Mouse (Mus musculus) cortical plate, adult 2 months (tissue): ENCODE measurements around the gene Hist1h2ad. TPM values are rescaled to one million over a fixed set of nuclear protein-coding genes. Genes with fewer than 3 reads are reported as not detected.
"Not testable (repeated sequence)": the region's sequence is repeated elsewhere in the genome, so short reads cannot be mapped to it uniquely, and the experiment has no call there.

Experiments used
- H3K27ac ChIP-seq: fragments of 200-500 bp; 2 replicates; pipeline ENCODE4 v1.5.1; 2012; ENCODE audit warnings: low read length, control low read depth, inconsistent platforms; ENCODE audit not compliant: insufficient read depth
- H3K4me1 ChIP-seq: fragments of 200-500 bp; 2 replicates; pipeline ENCODE4 v1.6.1; 2011; ENCODE audit warnings: low read length; ENCODE audit not compliant: control insufficient read depth, insufficient read depth
- H3K4me3 ChIP-seq: fragments of 200-500 bp; 2 replicates; pipeline ENCODE4 v1.5.1; 2011; ENCODE audit warnings: mild to moderate bottlenecking, low read length, control low read depth; ENCODE audit not compliant: insufficient read depth
- CTCF ChIP-seq: fragments of 200-500 bp; IDR thresholded peaks from 2 replicates; pipeline ENCODE4 v1.5.1; 2011; ENCODE audit warnings: mild to moderate bottlenecking, control low read depth, low read length; ENCODE audit not compliant: insufficient read depth; ENCODE audit errors: extremely low read depth
- POLR2A ChIP-seq: fragments of 200-500 bp; IDR thresholded peaks from 2 replicates; pipeline ENCODE4 v1.6.1; 2011; ENCODE audit warnings: mild to moderate bottlenecking, low read length, control low read depth; ENCODE audit not compliant: insufficient read depth; ENCODE audit errors: extremely low read depth
- polyA plus RNA-seq: library from polyadenylated mRNA; depleted of rRNA; stranded (reverse); fragments of >200 nt; gene quantifications from 2 replicates; pipeline ENCODE4 v1.2.3, GENCODE M21; 2012; rRNA removed

Gene Hist1h2ad
- polyA plus RNA-seq, 1 experiment, result 0.92 TPM

DNA sequence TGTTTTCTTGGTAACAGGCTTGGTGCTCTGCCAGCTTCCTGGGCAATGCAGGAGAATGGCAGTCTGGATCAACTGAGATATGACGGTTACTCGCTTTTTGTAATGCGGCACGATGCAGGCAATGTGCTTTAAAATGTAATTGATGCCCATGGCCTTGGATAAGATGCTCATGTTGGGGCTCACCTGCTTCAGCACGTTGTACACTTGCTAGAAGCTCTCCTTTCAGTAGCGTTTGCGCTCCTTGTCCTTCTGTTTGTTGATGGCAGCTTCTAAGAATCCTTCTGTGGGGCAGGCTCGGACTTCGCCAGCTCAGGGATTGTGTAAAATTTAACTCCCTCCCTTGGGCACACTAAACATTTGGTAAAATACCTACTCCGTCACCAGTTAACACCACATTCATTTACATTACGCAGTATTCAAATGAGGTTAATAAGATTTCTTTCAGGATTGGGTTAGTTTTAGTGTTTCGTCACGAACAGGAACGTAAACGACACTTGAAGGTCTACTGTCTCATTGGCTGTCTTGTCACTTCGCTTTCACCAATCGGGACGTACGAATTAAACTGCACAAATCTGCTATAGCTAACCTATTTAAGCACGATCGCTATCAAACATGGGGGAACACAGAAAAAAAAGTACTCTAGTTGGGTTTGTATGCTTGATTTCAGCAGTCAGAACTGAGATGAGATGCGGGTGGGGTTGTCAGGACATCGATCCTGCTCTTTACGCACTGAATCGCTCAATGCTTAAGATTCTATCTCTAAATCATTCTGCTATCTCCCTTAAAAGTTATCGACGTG lies 46.8 kb downstream of the Hist1h2ad start, which contains the start of gene Hist1h2be:
Gene Hist1h2be, minus strand, starts transcription at position 392 of the 799 bp plus-strand sequence.
- TF ChIP-seq CTCF (no peak), POLR2A (peak; percentile 26)
- Histone ChIP-seq H3K4me1 (peaks cover 2% of the 10 kb centered on the region), H3K4me3 (peak within 1 kb of the TSS; percentile 54), H3K27ac (peak within 1 kb of the TSS; percentile 95)

GRCm38 (mm10) chr13:23621532-23622174 lies 47.5 kb downstream of the Hist1h2ad start:
- H3K27ac ChIP-seq, result peak overlapping the region; percentile 89
- peak overlapping the region; percentile 54 for H3K4me3 ChIP-seq
- no peak for TF ChIP-seq POLR2A
- H3K4me1 ChIP-seq, result peaks cover 2% of the 10 kb centered on the region

DNA sequence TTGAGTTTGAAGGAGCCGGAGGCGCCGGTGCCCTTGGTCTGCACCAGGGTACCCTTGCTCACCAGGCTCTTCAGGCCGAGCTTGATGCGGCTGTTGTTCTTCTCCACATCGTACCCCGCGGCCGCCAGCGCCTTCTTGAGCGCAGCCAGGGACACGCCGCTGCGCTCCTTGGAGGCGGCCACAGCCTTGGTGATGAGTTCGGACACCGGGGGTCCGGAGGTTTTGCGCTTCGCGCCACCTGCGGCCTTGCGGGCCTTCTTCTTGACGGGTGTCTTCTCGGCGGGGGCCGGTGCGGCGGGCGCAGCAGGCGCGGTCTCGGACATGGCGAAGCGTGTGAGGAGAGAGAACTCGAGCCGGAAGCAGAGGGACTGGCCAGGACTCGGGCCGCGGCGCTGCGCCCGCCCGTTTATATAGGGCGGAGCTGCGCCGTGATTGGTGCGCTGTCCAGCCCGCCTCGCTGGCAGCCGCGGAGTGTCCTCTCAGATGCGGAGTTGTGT lies 48.0 kb downstream of the Hist1h2ad start, which contains the start of gene Hist1h1e:
Gene Hist1h1e, minus strand, starts transcription at position 384 of the 497 bp plus-strand sequence.
- not testable (repeated sequence) for H3K4me1 ChIP-seq
- peak; percentile 98 for TF ChIP-seq POLR2A
- Histone ChIP-seq H3K4me3 (peak within 1 kb of the TSS; percentile 54), H3K27ac (peak within 1 kb of the TSS; percentile 89)

- TF ChIP-seq POLR2A, result no peak
- no peak for TF ChIP-seq CTCF
Observed at GRCm38 (mm10) chr13:23622861-23623450, 48.8 kb downstream of the Hist1h2ad start.

More at GRCm38 (mm10) chr13:23622861-23623450, 48.8 kb downstream of the Hist1h2ad start:
- Histone ChIP-seq H3K27ac (peak overlapping the region; percentile 83), H3K4me3 (peak overlapping the region; percentile 54), H3K4me1 (peaks cover 2% of the 10 kb centered on the region)

Other genes starting within 250 kb of the Hist1h2ad start
- gene Zfp322a, start 205.2 kb upstream of the Hist1h2ad start, polyA plus RNA-seq, result 14.3 and 14.8 TPM in 2 replicates
- 7.8 and 8.3 TPM in 2 replicates for gene Abt1, start 150.5 kb upstream of the Hist1h2ad start, polyA plus RNA-seq
- gene Btn1a1, start 108.5 kb upstream of the Hist1h2ad start, polyA plus RNA-seq, result 0.04 and 0.06 TPM in 2 replicates
- 0.69 and 0.95 TPM in 2 replicates for gene Btn2a2, start 85.5 kb upstream of the Hist1h2ad start, polyA plus RNA-seq
- 20.7 and 34.8 TPM in 2 replicates for gene Hist1h4h, start 43.3 kb upstream of the Hist1h2ad start, polyA plus RNA-seq
- gene Hist1h2af, start 40.5 kb upstream of the Hist1h2ad start, polyA plus RNA-seq, result 6.4 and 14.2 TPM in 2 replicates
- gene Hist1h3g, start 39.0 kb upstream of the Hist1h2ad start, polyA plus RNA-seq, result 0.74 and 0.92 TPM in 2 replicates
- gene Hist1h2bh, start 31.0 kb upstream of the Hist1h2ad start, polyA plus RNA-seq, result 0.29 and 0.38 TPM in 2 replicates
- 0.73 TPM in 1 of 2 replicates, not detected in the other for gene Hist1h3f, start 30.3 kb upstream of the Hist1h2ad start, polyA plus RNA-seq
- 4.5 and 13.1 TPM in 2 replicates for gene Hist1h4f, start 22.7 kb upstream of the Hist1h2ad start, polyA plus RNA-seq
- 0.04 and 0.08 TPM in 2 replicates for gene Hist1h1d, start 21.1 kb upstream of the Hist1h2ad start, polyA plus RNA-seq
- 1.2 and 2.9 TPM in 2 replicates for gene Hist1h3e, start 12.0 kb upstream of the Hist1h2ad start, polyA plus RNA-seq
- gene Hist1h2ae, start 3.2 kb upstream of the Hist1h2ad start, polyA plus RNA-seq, result 0.50 and 1.1 TPM in 2 replicates
- 7.8 and 11.4 TPM in 2 replicates for gene Hist1h2bg, start 3.0 kb upstream of the Hist1h2ad start, polyA plus RNA-seq
- 0.67 TPM in 1 of 2 replicates, not detected in the other for gene Hist1h2bf, start 185 bp upstream of the Hist1h2ad start, polyA plus RNA-seq
- gene Hist1h3d, start 1.4 kb downstream of the Hist1h2ad start, polyA plus RNA-seq, result 2.6 and 3.0 TPM in 2 replicates
- gene Hist1h4d, start 7.2 kb downstream of the Hist1h2ad start, polyA plus RNA-seq, result 4.4 and 8.9 TPM in 2 replicates
- gene Hist1h2be, start 46.7 kb downstream of the Hist1h2ad start, polyA plus RNA-seq, result 4.2 and 4.6 TPM in 2 replicates
- 4.0 and 4.6 TPM in 2 replicates for gene Hist1h1e, start 48.2 kb downstream of the Hist1h2ad start, polyA plus RNA-seq
- 1.2 and 1.5 TPM in 2 replicates for gene Hist1h2ac, start 109.6 kb downstream of the Hist1h2ad start, polyA plus RNA-seq
- 117 and 130 TPM in 2 replicates for gene Hist1h2bc, start 109.8 kb downstream of the Hist1h2ad start, polyA plus RNA-seq
- gene Hist1h1t, start 121.4 kb downstream of the Hist1h2ad start, polyA plus RNA-seq, result not detected in 2 replicates
- 4.1 and 9.6 TPM in 2 replicates for gene Hist1h4c, start 124.1 kb downstream of the Hist1h2ad start, polyA plus RNA-seq
- gene Hfe, start 136.5 kb downstream of the Hist1h2ad start, polyA plus RNA-seq, result 4.2 and 4.3 TPM in 2 replicates
- 42.1 and 42.4 TPM in 2 replicates for gene Hist1h1c, start 164.4 kb downstream of the Hist1h2ad start, polyA plus RNA-seq
- 0.56 TPM in 1 of 2 replicates, not detected in the other for gene Hist1h3c, start 171.2 kb downstream of the Hist1h2ad start, polyA plus RNA-seq
- gene Hist1h2bb, start 172.4 kb downstream of the Hist1h2ad start, polyA plus RNA-seq, result 0.79 and 1.9 TPM in 2 replicates
- 1.6 and 1.9 TPM in 2 replicates for gene Hist1h2ab, start 176.7 kb downstream of the Hist1h2ad start, polyA plus RNA-seq
- 0.57 and 0.77 TPM in 2 replicates for gene Hist1h3b, start 177.9 kb downstream of the Hist1h2ad start, polyA plus RNA-seq
- gene Hist1h4b, start 182.6 kb downstream of the Hist1h2ad start, polyA plus RNA-seq, result 3.7 and 8.3 TPM in 2 replicates
- 4.2 and 9.6 TPM in 2 replicates for gene Hist1h4a, start 186.8 kb downstream of the Hist1h2ad start, polyA plus RNA-seq
- 0.57 and 1.4 TPM in 2 replicates for gene Hist1h3a, start 188.0 kb downstream of the Hist1h2ad start, polyA plus RNA-seq
- 0.55 and 0.77 TPM in 2 replicates for gene Hist1h1a, start 189.3 kb downstream of the Hist1h2ad start, polyA plus RNA-seq
- 0.19 and 0.21 TPM in 2 replicates for gene Trim38, start 195.5 kb downstream of the Hist1h2ad start, polyA plus RNA-seq
- gene Slc17a2, start 232.6 kb downstream of the Hist1h2ad start, polyA plus RNA-seq, result 0.06 TPM in 1 of 2 replicates, not detected in the other